Mouse (Mus musculus) adrenal gland, adult 10 weeks (tissue): Measurements from ENCODE around the gene Scgb2b27. TPM values are rescaled to one million over a fixed set of nuclear protein-coding genes. Genes with fewer than 3 reads are reported as not detected.

ENCODE experiments used
- polyA plus RNA-seq: library from polyadenylated mRNA; stranded (reverse); fragments of 350-450 nt; fragmentation: Illumina TruSeq; extraction: RNeasy Lipid Tissue Mini Kit (QIAGEN cat#74804); gene quantifications from one replicate; pipeline ENCODE4 v1.2.3, GENCODE M21; 2014; ENCODE audit warnings: low read depth, low replicate concordance

Gene Scgb2b27
- not detected for polyA plus RNA-seq

GRCm38 (mm10) chr7:34013842-34014241, at the start of gene Scgb2b27:
Gene Scgb2b27 (minus strand): TSS chr7:34013942.

GRCm38 (mm10) chr7:34021183-34021582, 7.4 kb upstream of the Scgb2b27 start, which contains the start of gene Scgb1b27:
Gene Scgb1b27 (plus strand): TSS chr7:34021483.

Other genes with a start within 250 kb of the Scgb2b27 start
- not detected for gene Scgb2b26, start 68.9 kb downstream of the Scgb2b27 start, polyA plus RNA-seq
- gene Scgb1b27, start 7.5 kb upstream of the Scgb2b27 start, polyA plus RNA-seq, result not detected
- not detected for gene Scgb1b30, start 81.5 kb upstream of the Scgb2b27 start, polyA plus RNA-seq
- 0.70 TPM for gene Wtip, start 119.3 kb upstream of the Scgb2b27 start, polyA plus RNA-seq
- 102 TPM for gene Uba2, start 155.7 kb upstream of the Scgb2b27 start, polyA plus RNA-seq
- 4.0 TPM for gene Pdcd2l, start 182.7 kb upstream of the Scgb2b27 start, polyA plus RNA-seq
- 34.3 TPM for gene Gpi1, start 216.4 kb upstream of the Scgb2b27 start, polyA plus RNA-seq
- gene Gm6096, start 237.1 kb upstream of the Scgb2b27 start, polyA plus RNA-seq, result not detected